Mouse (Mus musculus): ENCODE measurements around the gene Arl6ip5. TPM values are rescaled to one million over a fixed set of nuclear protein-coding genes. Genes with fewer than 3 reads are reported as not detected.

Gene Arl6ip5
- polyA plus RNA-seq, 1 experiment from 2014 or later = 40.4 TPM

DNA sequence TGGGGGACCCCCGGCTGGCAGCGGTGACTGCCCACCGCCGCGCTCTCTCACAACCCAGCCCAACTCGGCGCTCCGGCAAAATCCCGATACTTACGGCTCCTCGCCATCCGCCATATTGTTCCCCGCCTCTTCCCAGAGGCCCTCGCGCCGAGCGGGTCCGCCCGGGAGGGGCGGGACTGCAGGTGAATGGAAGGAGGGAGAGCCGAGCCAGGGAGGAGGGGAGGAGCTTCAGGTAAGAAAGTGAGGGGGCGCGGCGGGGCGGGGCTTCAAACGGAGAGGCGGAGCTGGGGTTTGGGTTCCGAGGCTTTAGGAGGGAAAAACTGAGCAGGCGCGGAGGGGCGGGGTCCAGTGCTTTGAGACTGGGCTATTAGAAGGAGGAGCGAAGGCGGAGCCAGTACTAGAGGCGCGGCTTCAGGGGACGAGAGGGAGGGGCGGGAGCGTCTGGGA lies 5.0 kb upstream of the Arl6ip5 start, which contains the start of gene Uba3:
Gene Uba3, minus strand, starts transcription at position 209 of the 447 bp plus-strand sequence.
- Histone ChIP-seq H3K9ac (ENCODE audit: low read depth, low read length) (peak within 1 kb of the TSS; percentile 99), H3K9me3 (ENCODE audit: control insufficient read depth, low read length) (no peaks in the 10 kb centered on the region), H3K4me3 (ENCODE audit: low read depth, low read length) (peak within 1 kb of the TSS; percentile 82), H3K27me3 (ENCODE audit: control insufficient read depth, insufficient read depth, low read length) (no peaks in the 10 kb centered on the region), H3K4me2 (replicated peaks; ENCODE audit: low read depth, low read length) (peak within 1 kb of the TSS; percentile 57), H3K4me1 (replicated peaks; ENCODE audit: control insufficient read depth, insufficient read depth, low read length) (no peaks in the 10 kb centered on the region), H3K36me3 (ENCODE audit: control insufficient read depth, insufficient read depth, low read length) (no peaks in the 10 kb centered on the region), H3K27ac (ENCODE audit: low read depth, low read length) (peak within 1 kb of the TSS; percentile 80)
- ATAC-seq (ENCODE audit: low FRiP score) (peak; percentile 99), DNase-seq (ENCODE audit: low spot score) (peak; percentile 100)
- 1% methylated on average over 34 of the region's 38 CpGs for WGBS

DNA sequence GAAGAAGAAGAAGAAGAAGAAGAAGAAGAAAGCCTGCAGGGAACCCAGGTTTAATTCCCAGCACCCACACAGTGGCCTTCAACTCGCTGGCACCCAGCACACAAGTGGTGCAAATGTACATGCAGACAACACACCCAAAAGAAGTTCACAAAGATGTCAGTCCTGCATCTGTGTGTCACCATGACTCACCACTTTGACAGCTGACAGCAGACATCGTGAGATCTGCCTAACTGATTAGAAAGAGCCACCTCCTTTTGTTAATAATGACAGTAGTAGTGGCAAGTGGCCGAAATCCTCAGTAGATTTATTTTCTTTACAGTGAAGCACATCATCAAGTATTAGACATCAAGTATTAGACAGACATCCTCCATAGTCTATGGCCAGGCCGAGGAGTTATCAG lies 3.4 kb upstream of the Arl6ip5 start:
- H3K9ac ChIP-seq (ENCODE audit: low read depth, low read length) = no peak overlapping the region
- 80% methylated on average over 4 of the region's 4 CpGs for WGBS
- no peak for DNase-seq (ENCODE audit: low spot score)

DNA sequence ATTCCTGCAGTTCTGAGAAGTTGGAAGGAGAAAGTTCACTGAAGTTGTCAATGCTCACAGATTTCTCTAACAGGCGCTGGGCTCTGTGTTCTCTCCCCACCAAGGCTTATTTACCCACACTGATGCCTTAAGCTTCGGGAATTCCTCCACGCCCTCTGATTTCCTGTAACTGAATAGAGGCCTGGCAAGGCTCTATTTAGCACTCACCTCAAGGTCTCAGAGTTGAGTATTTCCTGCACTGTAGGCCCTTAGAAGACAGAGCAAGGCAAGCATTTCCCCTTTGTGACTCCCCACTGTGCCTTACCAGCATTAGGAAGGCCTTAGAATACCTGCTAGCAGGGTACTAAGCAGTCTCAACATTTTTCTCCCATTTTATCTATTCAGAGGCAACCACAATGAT lies 2.1 kb upstream of the Arl6ip5 start:
- Histone ChIP-seq H3K4me1 (replicated peaks; ENCODE audit: control insufficient read depth, insufficient read depth, low read length) (no peaks in the 10 kb centered on the region), H3K4me2 (replicated peaks; ENCODE audit: low read depth, low read length) (no peak overlapping the region), H3K4me3 (ENCODE audit: low read depth, low read length) (no peak overlapping the region), H3K36me3 (ENCODE audit: control insufficient read depth, insufficient read depth, low read length) (no peaks in the 10 kb centered on the region), H3K27me3 (ENCODE audit: control insufficient read depth, insufficient read depth, low read length) (no peaks in the 10 kb centered on the region), H3K27ac (ENCODE audit: low read depth, low read length) (no peak overlapping the region), H3K9me3 (ENCODE audit: control insufficient read depth, low read length) (no peaks in the 10 kb centered on the region), H3K9ac (ENCODE audit: low read depth, low read length) (no peak overlapping the region)
- DNase-seq (ENCODE audit: low spot score) = no peak
- ATAC-seq (ENCODE audit: low FRiP score) = no peak
- WGBS = 35% methylated on average over 3 of the region's 3 CpGs

More for the DNA sequence above, 3.4 kb upstream of the Arl6ip5 start:
- no peak overlapping the region for H3K4me2 ChIP-seq (replicated peaks; ENCODE audit: low read depth, low read length)
- ATAC-seq (ENCODE audit: low FRiP score) = no peak
- no peaks in the 10 kb centered on the region for H3K36me3 ChIP-seq (ENCODE audit: control insufficient read depth, insufficient read depth, low read length)
- no peak overlapping the region for H3K27ac ChIP-seq (ENCODE audit: low read depth, low read length)
- H3K4me1 ChIP-seq (replicated peaks; ENCODE audit: control insufficient read depth, insufficient read depth, low read length) = no peaks in the 10 kb centered on the region
- no peak overlapping the region for H3K4me3 ChIP-seq (ENCODE audit: low read depth, low read length)
- no peaks in the 10 kb centered on the region for H3K27me3 ChIP-seq (ENCODE audit: control insufficient read depth, insufficient read depth, low read length)
- no peaks in the 10 kb centered on the region for H3K9me3 ChIP-seq (ENCODE audit: control insufficient read depth, low read length)

DNA sequence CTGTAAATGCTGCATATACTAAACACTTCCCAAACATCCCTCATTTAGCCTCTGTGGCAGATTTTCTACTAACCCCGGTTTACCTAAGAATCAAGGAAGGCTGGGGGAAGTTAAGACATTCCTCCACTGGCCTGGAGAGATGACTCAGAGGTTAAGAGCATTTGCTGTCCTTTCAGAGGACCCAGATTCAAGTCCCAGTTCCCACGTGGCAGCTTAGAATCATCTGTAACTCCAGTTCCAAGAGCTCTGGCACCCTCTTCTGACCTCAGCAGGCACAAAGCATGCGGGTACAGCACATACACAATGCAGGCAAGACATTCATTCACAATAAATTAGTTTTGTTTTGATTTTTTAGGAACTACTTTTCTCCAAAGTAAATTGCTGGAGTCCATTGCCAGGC lies 1.3 kb upstream of the Arl6ip5 start:
- ATAC-seq (ENCODE audit: low FRiP score) (no peak), DNase-seq (ENCODE audit: low spot score) (no peak)
- no peaks in the 10 kb centered on the region for H3K4me1 ChIP-seq (replicated peaks; ENCODE audit: control insufficient read depth, insufficient read depth, low read length)
- no peaks in the 10 kb centered on the region for H3K27me3 ChIP-seq (ENCODE audit: control insufficient read depth, insufficient read depth, low read length)
- no peak overlapping the region for H3K27ac ChIP-seq (ENCODE audit: low read depth, low read length)
- no peaks in the 10 kb centered on the region for H3K9me3 ChIP-seq (ENCODE audit: control insufficient read depth, low read length)
- WGBS = 49% methylated on average over 3 of the region's 3 CpGs
- H3K4me3 ChIP-seq (ENCODE audit: low read depth, low read length) = no peak overlapping the region
- H3K4me2 ChIP-seq (replicated peaks; ENCODE audit: low read depth, low read length) = no peak overlapping the region
- no peak overlapping the region for H3K9ac ChIP-seq (ENCODE audit: low read depth, low read length)
- no peaks in the 10 kb centered on the region for H3K36me3 ChIP-seq (ENCODE audit: control insufficient read depth, insufficient read depth, low read length)

DNA sequence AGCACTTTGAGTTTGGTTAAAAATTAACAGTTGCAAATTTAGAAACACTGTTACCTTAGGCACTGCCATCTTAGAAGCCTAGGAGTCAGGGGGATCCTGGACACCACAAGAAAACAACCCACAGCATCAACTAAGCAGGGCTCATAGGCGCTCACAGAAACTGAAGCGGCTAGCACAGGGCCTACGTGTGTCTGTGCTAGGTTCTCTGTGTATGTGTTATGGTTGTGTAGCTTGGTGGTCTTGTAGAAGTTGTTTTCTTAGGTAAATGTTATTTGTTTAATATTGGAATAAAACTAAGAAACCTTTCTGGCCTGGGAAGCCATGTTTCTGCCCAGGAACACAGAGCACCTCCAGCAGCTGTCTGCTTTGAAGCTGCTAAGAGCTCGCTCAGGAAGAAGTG lies 738 bp upstream of the Arl6ip5 start:
- Histone ChIP-seq H3K4me2 (replicated peaks; ENCODE audit: low read depth, low read length) (no peak overlapping the region), H3K36me3 (ENCODE audit: control insufficient read depth, insufficient read depth, low read length) (no peaks in the 10 kb centered on the region), H3K27ac (ENCODE audit: low read depth, low read length) (no peak overlapping the region), H3K27me3 (ENCODE audit: control insufficient read depth, insufficient read depth, low read length) (no peaks in the 10 kb centered on the region), H3K4me1 (replicated peaks; ENCODE audit: control insufficient read depth, insufficient read depth, low read length) (no peaks in the 10 kb centered on the region), H3K9me3 (ENCODE audit: control insufficient read depth, low read length) (no peaks in the 10 kb centered on the region), H3K9ac (ENCODE audit: low read depth, low read length) (no peak overlapping the region), H3K4me3 (ENCODE audit: low read depth, low read length) (no peak overlapping the region)
- 82% methylated on average over 4 of the region's 4 CpGs for WGBS
- DNase-seq (ENCODE audit: low spot score) (no peak), ATAC-seq (ENCODE audit: low FRiP score) (no peak)

DNA sequence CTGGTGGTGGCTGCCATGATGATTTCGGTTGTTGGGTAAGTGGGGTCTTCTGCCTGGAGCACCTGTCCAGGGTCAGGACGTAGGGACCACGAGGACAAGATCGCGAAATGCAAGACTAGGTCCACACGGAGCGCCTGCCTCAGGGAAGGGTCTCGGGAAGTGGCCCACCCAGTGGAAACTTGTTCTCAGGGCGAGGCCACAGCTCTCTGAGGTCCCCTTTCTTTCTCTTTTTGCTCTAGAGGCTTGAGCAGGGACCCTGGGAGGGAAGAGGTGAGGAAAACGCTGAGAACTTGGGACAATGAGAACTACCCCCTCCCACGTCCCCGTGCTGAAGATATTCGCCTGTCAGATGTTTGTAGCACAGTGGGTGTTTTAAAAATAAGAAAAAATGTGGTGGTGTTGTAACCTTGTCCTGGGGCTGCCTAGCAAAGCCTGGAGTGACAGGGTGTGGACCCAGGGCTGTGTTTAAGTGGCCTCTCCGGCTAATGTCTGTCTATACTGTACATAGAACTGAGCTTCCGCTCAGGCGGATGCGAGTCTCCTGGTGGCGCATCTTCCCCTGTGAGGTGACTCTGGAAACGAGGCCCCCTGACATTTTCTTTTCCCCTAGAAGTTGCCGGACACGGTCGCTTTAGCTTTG lies 593 bp downstream of the Arl6ip5 start:
- Histone ChIP-seq H3K27me3 (ENCODE audit: control insufficient read depth, insufficient read depth, low read length) (no peaks in the 10 kb centered on the region), H3K4me3 (ENCODE audit: low read depth, low read length) (peak overlapping the region; percentile 64), H3K27ac (ENCODE audit: low read depth, low read length) (peak overlapping the region; percentile 42; the same call in 1 of the 2 replicates), H3K9me3 (ENCODE audit: control insufficient read depth, low read length) (no peaks in the 10 kb centered on the region), H3K4me1 (replicated peaks; ENCODE audit: control insufficient read depth, insufficient read depth, low read length) (no peaks in the 10 kb centered on the region), H3K36me3 (ENCODE audit: control insufficient read depth, insufficient read depth, low read length) (no peaks in the 10 kb centered on the region), H3K9ac (ENCODE audit: low read depth, low read length) (peak overlapping the region; percentile 75), H3K4me2 (replicated peaks; ENCODE audit: low read depth, low read length) (peak overlapping the region; percentile 81)
- WGBS = 4% methylated on average over 22 of the region's 22 CpGs
- DNase-seq (ENCODE audit: low spot score) (no peak), ATAC-seq (ENCODE audit: low FRiP score) (peak; percentile 67)

DNA sequence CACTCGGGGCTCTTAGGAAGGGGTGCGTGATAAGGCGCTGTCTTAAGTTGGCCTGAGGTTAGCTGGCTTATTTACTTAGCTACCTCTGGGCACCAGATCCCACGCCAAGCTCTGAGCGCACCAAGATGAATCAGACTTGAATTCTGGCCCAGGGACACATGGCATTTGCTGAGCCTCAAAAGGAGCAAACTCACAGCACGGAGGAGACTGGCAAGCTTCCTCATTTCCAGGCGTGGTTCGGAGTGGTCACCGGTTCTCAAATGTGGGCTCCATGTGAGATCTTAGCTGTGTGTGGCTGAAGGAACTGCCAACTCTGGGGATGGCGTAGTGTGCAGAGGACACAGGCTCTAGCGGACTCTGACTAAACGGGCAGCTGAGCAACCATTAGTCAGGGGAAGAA lies 1.5 kb downstream of the Arl6ip5 start:
- H3K4me3 ChIP-seq (ENCODE audit: low read depth, low read length) = no peak overlapping the region
- H3K9me3 ChIP-seq (ENCODE audit: control insufficient read depth, low read length) = no peaks in the 10 kb centered on the region
- no peaks in the 10 kb centered on the region for H3K27me3 ChIP-seq (ENCODE audit: control insufficient read depth, insufficient read depth, low read length)
- no peak overlapping the region for H3K9ac ChIP-seq (ENCODE audit: low read depth, low read length)
- WGBS = 81% methylated on average over 12 of the region's 12 CpGs
- DNase-seq (ENCODE audit: low spot score) (no peak), ATAC-seq (ENCODE audit: low FRiP score) (no peak)
- peak overlapping the region; percentile 81; the same call in 1 of the 2 replicates for H3K4me2 ChIP-seq (replicated peaks; ENCODE audit: low read depth, low read length)
- no peaks in the 10 kb centered on the region for H3K36me3 ChIP-seq (ENCODE audit: control insufficient read depth, insufficient read depth, low read length)
- H3K4me1 ChIP-seq (replicated peaks; ENCODE audit: control insufficient read depth, insufficient read depth, low read length) = no peaks in the 10 kb centered on the region
- no peak overlapping the region for H3K27ac ChIP-seq (ENCODE audit: low read depth, low read length)

DNA sequence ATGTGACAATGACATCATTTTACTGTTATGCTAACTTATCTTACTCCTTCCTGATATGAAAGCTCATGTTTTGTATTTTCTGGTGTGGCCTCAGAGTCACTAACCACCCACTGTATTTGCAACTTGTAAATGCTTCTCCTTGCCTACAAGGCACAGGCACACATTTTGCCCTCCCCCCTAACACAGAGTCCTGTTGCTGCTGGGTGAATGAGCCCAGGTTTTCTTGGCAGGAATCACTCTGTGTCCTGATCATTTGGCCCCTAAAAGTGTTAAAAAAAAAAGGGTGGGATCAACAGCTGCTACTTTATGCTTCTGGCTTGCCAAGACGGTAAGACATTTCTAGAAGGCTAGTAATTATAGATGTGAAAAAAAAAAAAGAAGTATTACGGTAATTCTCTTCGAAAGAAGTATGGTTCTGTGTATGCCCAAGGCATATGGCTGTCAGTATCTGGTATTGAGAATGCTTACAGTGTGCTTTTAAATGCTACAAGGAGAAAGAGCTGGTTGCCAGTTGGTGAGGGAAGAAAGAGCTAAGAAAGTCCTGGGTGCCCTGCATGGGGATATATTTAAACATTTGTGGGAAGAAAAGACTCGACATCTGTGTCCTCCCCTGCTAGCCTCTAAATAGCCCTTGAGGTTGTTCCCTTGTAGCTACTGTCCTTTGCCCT lies 5.8 kb downstream of the Arl6ip5 start:
- Histone ChIP-seq H3K36me3 (ENCODE audit: control insufficient read depth, insufficient read depth, low read length) (no peaks in the 10 kb centered on the region), H3K4me2 (replicated peaks; ENCODE audit: low read depth, low read length) (no peak overlapping the region), H3K4me1 (replicated peaks; ENCODE audit: control insufficient read depth, insufficient read depth, low read length) (no peaks in the 10 kb centered on the region), H3K4me3 (ENCODE audit: low read depth, low read length) (no peak overlapping the region), H3K27ac (ENCODE audit: low read depth, low read length) (no peak overlapping the region), H3K27me3 (ENCODE audit: control insufficient read depth, insufficient read depth, low read length) (no peaks in the 10 kb centered on the region), H3K9ac (ENCODE audit: low read depth, low read length) (no peak overlapping the region), H3K9me3 (ENCODE audit: control insufficient read depth, low read length) (no peaks in the 10 kb centered on the region)
- ATAC-seq (ENCODE audit: low FRiP score) = no peak
- no peak for DNase-seq (ENCODE audit: low spot score)
- 90% methylated on average over 4 of the region's 4 CpGs for WGBS

DNA sequence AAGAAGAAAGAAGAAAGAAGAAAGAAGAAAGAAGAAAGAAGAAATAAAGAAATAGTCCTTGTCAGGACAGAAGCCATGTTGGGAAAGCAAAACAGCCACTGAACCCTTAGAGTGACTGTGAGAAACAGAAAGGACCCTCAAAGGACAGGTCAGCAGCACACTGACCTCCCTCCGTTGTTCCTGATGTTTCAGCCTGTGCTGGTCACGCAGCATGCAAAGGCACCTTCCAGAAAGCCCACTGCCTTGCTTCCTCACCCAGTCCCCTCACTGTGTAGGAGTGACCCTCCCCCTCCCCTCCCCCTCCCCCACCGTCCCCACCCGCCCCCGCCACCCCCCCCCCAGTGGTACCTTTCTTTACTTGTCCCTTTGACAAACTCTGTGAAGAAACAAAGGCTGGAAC lies 10.2 kb downstream of the Arl6ip5 start:
- H3K27me3 ChIP-seq (ENCODE audit: control insufficient read depth, insufficient read depth, low read length) = no peaks in the 10 kb centered on the region
- no peak overlapping the region for H3K9ac ChIP-seq (ENCODE audit: low read depth, low read length)
- H3K36me3 ChIP-seq (ENCODE audit: control insufficient read depth, insufficient read depth, low read length) = no peaks in the 10 kb centered on the region
- no peak overlapping the region for H3K27ac ChIP-seq (ENCODE audit: low read depth, low read length)
- H3K4me2 ChIP-seq (replicated peaks; ENCODE audit: low read depth, low read length) = no peak overlapping the region
- 71% methylated on average over 2 of the region's 5 CpGs for WGBS
- no peak overlapping the region for H3K4me3 ChIP-seq (ENCODE audit: low read depth, low read length)
- no peak for ATAC-seq (ENCODE audit: low FRiP score)
- DNase-seq (ENCODE audit: low spot score) = no peak
- H3K9me3 ChIP-seq (ENCODE audit: control insufficient read depth, low read length) = no peaks in the 10 kb centered on the region
- H3K4me1 ChIP-seq (replicated peaks; ENCODE audit: control insufficient read depth, insufficient read depth, low read length) = no peaks in the 10 kb centered on the region
